22 mouse cellular contexts compared by ENCODE assay signal in the genomic region with DNA sequence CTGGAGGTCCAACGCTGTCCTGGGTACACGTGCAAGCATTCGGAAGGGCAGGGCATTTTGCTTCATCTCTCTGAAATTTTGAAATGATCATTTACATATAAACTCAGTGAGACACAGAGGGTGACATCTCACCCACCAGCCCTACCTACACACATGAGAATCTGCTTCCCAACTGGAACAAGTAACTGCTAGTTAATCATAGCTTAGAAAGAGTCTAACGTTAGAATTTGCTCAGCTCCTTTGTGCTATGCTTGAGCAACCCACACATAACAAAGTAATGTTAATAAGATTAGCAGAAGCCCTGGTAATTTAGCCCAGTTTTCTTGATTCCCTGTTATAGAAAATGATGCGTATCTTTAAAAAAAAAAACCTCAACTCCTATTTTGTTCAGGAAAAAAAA.
DNase-seq lines count a peak whose midpoint lies in the region; ATAC-seq and TF ChIP-seq lines count a peak whose summit lies in the region.
"Had no signal": no experiment of that assay in that cellular context is flagged by ENCODE, and none has a peak within 500 bp of the region (broad histone marks: within the 10 kb centered on the region; RNA-seq: fewer than 3 reads in every experiment).

No protein-coding gene starts in this region.

- ATAC-seq in frontal cortex, adult (ENCODE audit: low TSS enrichment), result peak; percentile 85
- ATAC-seq in heart, embryonic 12.5 days (ENCODE audit: insufficient number of reproducible peaks, low FRiP score), result no peak
- ATAC-seq in heart, postnatal 0 days (ENCODE audit: insufficient read depth, low read depth), result no peak
- ATAC-seq in lung, embryonic 16.5 days (ENCODE audit: low read depth), result no peak
- ATAC-seq: CD4-positive, CD25-positive, alpha-beta regulatory T cell, adult 4 months; forebrain, embryonic 15.5 days; intestine, postnatal 0 days had no signal

- no peak overlapping the region for H3K4me3 ChIP-seq in heart, embryonic 12.5 days
- H3K4me3 ChIP-seq in heart, postnatal 0 days (ENCODE audit: low read depth, low read length), result no peak overlapping the region
- no peak overlapping the region for H3K4me3 ChIP-seq in lung, embryonic 16.5 days (ENCODE audit: low read length)
- H3K4me3 ChIP-seq: embryonic facial prominence, embryonic 12.5 days; forebrain, embryonic 15.5 days; hindbrain, embryonic 10.5 days had no signal

- TF ChIP-seq CTCF in heart, postnatal 0 days (IDR thresholded peaks at IDR 0.05; ENCODE audit: low read depth), result no peak

- H3K4me2 ChIP-seq in heart, embryonic 12.5 days, result no peak overlapping the region
- no peak overlapping the region for H3K4me2 ChIP-seq in heart, postnatal 0 days (ENCODE audit: low read depth, low read length)
- no peak overlapping the region for H3K4me2 ChIP-seq in lung, embryonic 16.5 days (ENCODE audit: low read depth, low read length)
- H3K4me2 ChIP-seq: embryonic facial prominence, embryonic 12.5 days; forebrain, embryonic 15.5 days; hindbrain, embryonic 14.5 days had no signal

- TF ChIP-seq EP300 in heart, postnatal 0 days (IDR thresholded peaks at IDR 0.05; ENCODE audit: low read depth), result no peak

- H3K27ac ChIP-seq in heart, embryonic 12.5 days (ENCODE audit: poor library complexity, severe bottlenecking), result peak overlapping the region; percentile 47; the same call in 1 of the 2 replicates
- 0 out of 2 replicates have a peak overlapping the region, but pooled peaks have one; percentile 66 for H3K27ac ChIP-seq in heart, postnatal 0 days (ENCODE audit: low read depth)
- H3K27ac ChIP-seq in lung, embryonic 16.5 days (ENCODE audit: low read length), result peak overlapping the region; percentile 52
- H3K27ac ChIP-seq: embryonic facial prominence, embryonic 12.5 days; forebrain, embryonic 15.5 days; hindbrain, embryonic 10.5 days; hindbrain, embryonic 14.5 days had no signal

- H3K9ac ChIP-seq in heart, embryonic 12.5 days, result no peak overlapping the region
- H3K9ac ChIP-seq in heart, postnatal 0 days (replicated peaks; ENCODE audit: low read depth, low read length), result no peak overlapping the region
- no peak overlapping the region for H3K9ac ChIP-seq in lung, embryonic 16.5 days (ENCODE audit: low read length)
- H3K9ac ChIP-seq: embryonic facial prominence, embryonic 12.5 days; forebrain, embryonic 15.5 days; hindbrain, embryonic 14.5 days had no signal

- peaks cover 10% of the 10 kb centered on the region; the same call in 1 of the 2 replicates for H3K36me3 ChIP-seq in heart, embryonic 12.5 days
- no peaks in the 10 kb centered on the region for H3K36me3 ChIP-seq in heart, postnatal 0 days (replicated peaks; ENCODE audit: control insufficient read depth, insufficient read depth, low read length)
- H3K36me3 ChIP-seq in lung, embryonic 16.5 days (ENCODE audit: control insufficient read depth, insufficient read depth, low read length), result no peaks in the 10 kb centered on the region
- H3K36me3 ChIP-seq: forebrain, embryonic 15.5 days; G1E; hindbrain, embryonic 10.5 days had no signal

- peaks cover 11% of the 10 kb centered on the region for H3K4me1 ChIP-seq in heart, embryonic 12.5 days (replicated peaks)
- peaks cover 24% of the 10 kb centered on the region for H3K4me1 ChIP-seq in heart, postnatal 0 days (ENCODE audit: control insufficient read depth, insufficient read depth)
- H3K4me1 ChIP-seq in lung, embryonic 16.5 days (replicated peaks; ENCODE audit: control insufficient read depth, insufficient read depth, low read length), result 0 out of 2 replicates have a peak, but pooled peaks cover 4% of the 10 kb centered on the region
- H3K4me1 ChIP-seq: embryonic facial prominence, embryonic 12.5 days; forebrain, embryonic 15.5 days had no signal

- no peaks in the 10 kb centered on the region for H3K9me3 ChIP-seq in heart, embryonic 12.5 days (replicated peaks)
- H3K9me3 ChIP-seq in heart, postnatal 0 days (replicated peaks; ENCODE audit: control insufficient read depth, low read length), result no peaks in the 10 kb centered on the region
- no peaks in the 10 kb centered on the region for H3K9me3 ChIP-seq in lung, embryonic 16.5 days (ENCODE audit: control insufficient read depth, low read length)
- H3K9me3 ChIP-seq: embryonic facial prominence, embryonic 12.5 days; forebrain, embryonic 15.5 days; G1E; hindbrain, embryonic 10.5 days had no signal

- 79% methylated on average over 5 of the region's 5 CpGs for WGBS in heart, embryonic 12.5 days
- 85% methylated on average over 5 of the region's 5 CpGs for WGBS in heart, postnatal 0 days
- 87% methylated on average over 5 of the region's 5 CpGs for WGBS in lung, embryonic 16.5 days

- 0 out of 2 replicates have a peak, but pooled peaks cover 3% of the 10 kb centered on the region for H3K27me3 ChIP-seq in heart, embryonic 12.5 days (replicated peaks)
- no peaks in the 10 kb centered on the region for H3K27me3 ChIP-seq in heart, postnatal 0 days (ENCODE audit: control insufficient read depth, insufficient read depth, low read length)
- no peaks in the 10 kb centered on the region for H3K27me3 ChIP-seq in lung, embryonic 16.5 days (ENCODE audit: control insufficient read depth, insufficient read depth, low read depth, low read length)
- H3K27me3 ChIP-seq: embryonic facial prominence, embryonic 12.5 days; forebrain, embryonic 15.5 days had no signal

- no peak for DNase-seq in frontal cortex, postnatal 14 days (ENCODE audit: low spot score in 2 of 2)
- no peak for DNase-seq in heart, postnatal 4 days
- no peak for DNase-seq in heart, postnatal 0 days (ENCODE audit: low spot score)
- DNase-seq in heart, adult 18-20 months, result no peak
- DNase-seq in lung, postnatal 4 days, result no peak
- DNase-seq: adrenal gland, adult 8-10 months; adrenal gland, postnatal 36 days; B cell, adult 2 months; cerebellum, adult 11 months; cerebellum, adult 8-10 months; cerebellum, postnatal 25 days; kidney, adult 8-10 months had no signal
